ENCODE assay signal across 14 mouse cellular contexts in genomic region chr1:153493338-153493737, GRCm38 (mm10). TPM values are rescaled to one million over a fixed set of nuclear protein-coding genes. Genes with fewer than 3 reads are reported as not detected.
DNase-seq lines count a peak whose midpoint lies in the region; ATAC-seq and TF ChIP-seq lines count a peak whose summit lies in the region.
"Had no signal": no experiment of that assay in that cellular context is flagged by ENCODE, and none has a peak within 500 bp of the region (broad histone marks: within the 10 kb centered on the region; RNA-seq: fewer than 3 reads in every experiment).

No protein-coding gene starts in this region.

- H3K36me3 ChIP-seq in kidney, embryonic 14.5 days (ENCODE audit: control insufficient read depth, insufficient read depth, low read length) = no peaks in the 10 kb centered on the region
- H3K36me3 ChIP-seq in E14TG2a.4 (ENCODE audit: insufficient read depth, low read length) = no peaks in the 10 kb centered on the region
- H3K36me3 ChIP-seq: heart, embryonic 13.5 days; midbrain, embryonic 12.5 days had no signal

- H3K4me1 ChIP-seq in kidney, embryonic 14.5 days (ENCODE audit: control insufficient read depth, insufficient read depth, low read length) = no peaks in the 10 kb centered on the region
- peaks cover 92% of the 10 kb centered on the region for H3K4me1 ChIP-seq in E14TG2a.4 (replicated peaks; ENCODE audit: low read depth, low read length)
- H3K4me1 ChIP-seq: midbrain, embryonic 12.5 days had no signal

- H3K27me3 ChIP-seq in kidney, embryonic 14.5 days (ENCODE audit: control insufficient read depth, insufficient read depth, low read length) = no peaks in the 10 kb centered on the region
- no peaks in the 10 kb centered on the region for H3K27me3 ChIP-seq in E14TG2a.4 (ENCODE audit: insufficient read depth, low read length)
- H3K27me3 ChIP-seq: heart, embryonic 13.5 days; midbrain, embryonic 12.5 days had no signal

- TF ChIP-seq CTCF in E14TG2a.4 (conservative IDR thresholded peaks at IDR 0.05; ENCODE audit: low read length) = no peak

- no peak overlapping the region for H3K4me2 ChIP-seq in kidney, embryonic 14.5 days (replicated peaks; ENCODE audit: low read depth, low read length)
- H3K4me2 ChIP-seq: heart, embryonic 13.5 days; midbrain, embryonic 12.5 days had no signal

- no peak overlapping the region for H3K4me3 ChIP-seq in kidney, embryonic 14.5 days (ENCODE audit: low read length)
- peak overlapping the region; percentile 39 for H3K4me3 ChIP-seq in E14TG2a.4 (replicated peaks; ENCODE audit: low read length)
- H3K4me3 ChIP-seq: erythroblast, embryonic 14.5 days; heart, embryonic 13.5 days; midbrain, embryonic 12.5 days had no signal

- no peaks in the 10 kb centered on the region for H3K9me3 ChIP-seq in kidney, embryonic 14.5 days (ENCODE audit: control insufficient read depth, low read length)
- H3K9me3 ChIP-seq in E14TG2a.4 (ENCODE audit: low read length) = no peaks in the 10 kb centered on the region
- H3K9me3 ChIP-seq: heart, embryonic 13.5 days; midbrain, embryonic 12.5 days had no signal

- no peak overlapping the region for H3K9ac ChIP-seq in kidney, embryonic 14.5 days (ENCODE audit: low read depth, low read length)
- H3K9ac ChIP-seq: heart, embryonic 13.5 days; midbrain, embryonic 12.5 days had no signal

- WGBS in kidney, embryonic 14.5 days = 34% methylated on average over 4 of the region's 4 CpGs

- H3K27ac ChIP-seq in kidney, embryonic 14.5 days (ENCODE audit: low read depth, low read length) = no peak overlapping the region
- H3K27ac ChIP-seq: heart, embryonic 13.5 days; midbrain, embryonic 12.5 days had no signal

- DNase-seq in kidney, adult 18-20 months = peak; percentile 33
- DNase-seq in adrenal gland, adult 8-10 months = peak; percentile 41
- peak; percentile 56 for DNase-seq in kidney, postnatal 14 days
- DNase-seq in spleen, postnatal 10 days (ENCODE audit: low spot score in 2 of 2) = no peak
- DNase-seq in cerebellum, postnatal 10 days = no peak
- DNase-seq in spleen, postnatal 36 days (ENCODE audit: low spot score in 2 of 2) = no peak
- DNase-seq: cerebellum, adult 9-11 months; gastrocnemius, postnatal 36 days; right cerebral cortex, postnatal 4 days had no signal

- ATAC-seq in kidney, embryonic 14.5 days (ENCODE audit: low FRiP score, low TSS enrichment) = no peak

RNA-seq across cellular contexts. Expression of gene Dhx9, which starts 5.9 kb away (rescaled TPM):
- polyA plus RNA-seq in kidney, embryonic 14.5 days (2014; fragmentation: Nextera tagmentation; extraction: Ambion mirVana) = 46.2 and 52.2 TPM in 2 replicates
- total RNA-seq in adrenal gland, adult 8-10 months (2022) = 100 to 1,000 TPM in 2 of 4 experiments, 10 to 100 TPM in 2; 95.2 to 124 (median 108) TPM

RNA-seq across cellular contexts. Expression of gene Npl, which starts 56.5 kb away (rescaled TPM):
- polyA plus RNA-seq in kidney, embryonic 14.5 days (2014; fragmentation: Nextera tagmentation; extraction: Ambion mirVana) = 17.8 and 21.3 TPM in 2 replicates
- total RNA-seq in adrenal gland, adult 8-10 months (2022) = 1 to 10 TPM; 3.0 to 6.7 (median 4.7) TPM

Comparison
In these comparisons a context has a peak if more than half of its experiments do, and no peak if none do; other contexts are left out.
1. DNase-seq: peak in kidney, adult 18-20 months (single experiment), adrenal gland, adult 8-10 months (single experiment) and kidney, postnatal 14 days (single experiment); none in spleen, postnatal 10 days (0 of 2), cerebellum, postnatal 10 days (0 of 2) and spleen, postnatal 36 days (0 of 2).